Mouse (Mus musculus) heart, embryonic 16.5 days (tissue): ENCODE measurements around the gene Calca. TPM values are rescaled to one million over a fixed set of nuclear protein-coding genes. Genes with fewer than 3 reads are reported as not detected.
"Not testable (repeated sequence)": the region's sequence is repeated elsewhere in the genome, so short reads cannot be mapped to it uniquely, and the experiment has no call there.

Source experiments
- ATAC-seq: fragments of 200-750 bp; cut with Nextera tagmentation; replicated peaks from 2 replicates; pipeline ENCODE4 v1.8.0; 2017; ENCODE audit warnings: moderate number of reproducible peaks; ENCODE audit not compliant: insufficient read depth, low FRiP score; ENCODE audit errors: extremely low read depth
- H3K27ac ChIP-seq: fragments of 300-500 bp; sonication (generic); 2 replicates; pipeline ENCODE4 v1.5.1; 2014; ENCODE audit warnings: mild to moderate bottlenecking, low read length, control low read depth, moderate library complexity
- H3K27me3 ChIP-seq: fragments of 300-500 bp; sonication (generic); 2 replicates; pipeline ENCODE4 v1.6.1; 2014; ENCODE audit warnings: low read length, mixed read lengths; ENCODE audit not compliant: control insufficient read depth, insufficient read depth
- H3K36me3 ChIP-seq: fragments of 300-500 bp; sonication (generic); 2 replicates; pipeline ENCODE4 v1.6.1; 2014; ENCODE audit not compliant: control insufficient read depth, insufficient read depth
- H3K4me1 ChIP-seq: fragments of 300-500 bp; sonication (generic); 2 replicates; pipeline ENCODE4 v1.6.1; 2014; ENCODE audit warnings: low read length, mixed read lengths; ENCODE audit not compliant: control insufficient read depth, insufficient read depth
- H3K4me2 ChIP-seq: fragments of 300-500 bp; sonication (generic); 2 replicates; pipeline ENCODE4 v1.6.1; 2014; ENCODE audit warnings: low read depth, mild to moderate bottlenecking, control low read depth, low read length
- H3K4me3 ChIP-seq: fragments of 300-500 bp; sonication (generic); 2 replicates; pipeline ENCODE4 v1.5.1; 2014; ENCODE audit warnings: mild to moderate bottlenecking, control low read depth, low read length
- H3K9ac ChIP-seq: fragments of 300-500 bp; sonication (generic); 2 replicates; pipeline ENCODE4 v1.6.1; 2014; ENCODE audit warnings: low read length, control low read depth
- H3K9me3 ChIP-seq: fragments of 300-500 bp; sonication (generic); replicated peaks from 2 replicates; pipeline ENCODE4 v1.6.1; 2016; ENCODE audit warnings: low read length; ENCODE audit not compliant: control insufficient read depth
- WGBS: fragments of 180-500 bp; shearing (Covaris S2); extraction: QIAGEN DNeasy Blood & Tissue Kit; methylation state at CpG from one replicate; pipeline ENCODE4 v1.1.7; 2014; 5-methylcytosine and 5-hydroxymethylcytosine counted together
- polyA plus RNA-seq: library from polyadenylated mRNA; unstranded; fragments of >200 nt; fragmentation: Nextera tagmentation; extraction: Ambion mirVana; gene quantifications from 2 replicates; pipeline ENCODE4 v1.2.1, GENCODE M21; 2015

Gene Calca
- polyA plus RNA-seq, 1 experiment from 2014 or later, result 6.5 TPM

DNA sequence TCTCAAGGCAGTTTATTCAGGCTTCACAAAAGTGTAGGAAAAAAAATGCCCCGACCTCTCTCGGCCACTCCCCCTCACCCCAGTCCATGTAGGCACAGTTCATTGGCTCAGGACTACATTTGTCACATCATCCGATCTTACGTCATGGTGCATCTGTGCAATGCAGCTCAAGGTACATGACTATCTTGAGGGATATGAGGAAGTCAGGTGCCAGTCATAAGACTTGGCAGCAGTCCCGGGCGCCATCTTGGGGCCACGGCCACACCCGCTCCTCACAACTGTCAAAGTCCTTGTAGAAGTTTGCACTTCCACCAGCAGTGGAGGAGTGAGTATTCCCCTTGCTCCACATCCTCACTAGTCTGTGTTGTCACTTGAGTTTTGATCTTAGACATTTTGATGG, 41.8 kb downstream of the Calca start:
- not testable (repeated sequence) for ATAC-seq, H3K4me1 ChIP-seq, H3K9me3 ChIP-seq, H3K27me3 ChIP-seq, H3K36me3 ChIP-seq, H3K9ac ChIP-seq, H3K4me2 ChIP-seq, H3K27ac ChIP-seq, H3K4me3 ChIP-seq
- 90% methylated on average over 8 of the region's 8 CpGs for WGBS

DNA sequence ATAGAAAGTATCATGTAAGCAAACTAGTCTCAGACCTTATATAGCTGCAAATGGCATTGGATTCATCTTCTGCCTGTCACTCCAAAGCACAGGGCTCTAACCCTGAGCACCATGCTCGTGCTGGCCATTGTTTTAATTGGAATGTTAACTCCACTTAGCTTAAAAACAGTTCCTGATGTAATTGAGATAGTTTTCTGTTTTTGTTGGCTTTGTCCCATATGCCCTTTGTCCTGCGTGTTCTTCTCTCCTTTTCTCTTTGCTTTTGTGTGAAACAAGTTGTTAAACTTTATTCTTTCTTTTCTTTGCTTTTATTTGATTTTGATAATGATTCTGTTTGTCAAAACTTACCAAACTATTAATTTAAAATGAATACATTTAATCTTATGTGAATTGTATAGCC, 53.7 kb downstream of the Calca start:
- no peaks in the 10 kb centered on the region for H3K9me3 ChIP-seq
- H3K9ac ChIP-seq, result no peak overlapping the region
- 48% methylated on average over 2 of the region's 2 CpGs for WGBS
- no peaks in the 10 kb centered on the region for H3K36me3 ChIP-seq
- no peak overlapping the region for H3K4me3 ChIP-seq
- no peak overlapping the region for H3K4me2 ChIP-seq
- ATAC-seq, result no peak
- no peak overlapping the region for H3K27ac ChIP-seq
- no peaks in the 10 kb centered on the region for H3K27me3 ChIP-seq
- no peaks in the 10 kb centered on the region for H3K4me1 ChIP-seq

Other genes starting within 250 kb of the Calca start
- 2.9 and 3.9 TPM in 2 replicates for gene Pde3b, start 221.1 kb downstream of the Calca start, polyA plus RNA-seq
- gene Cyp2r1, start 73.4 kb downstream of the Calca start, polyA plus RNA-seq, result 1.4 and 1.5 TPM in 2 replicates
- 0.99 and 1.7 TPM in 2 replicates for gene Calcb, start 82.3 kb upstream of the Calca start, polyA plus RNA-seq
- 6.1 and 6.7 TPM in 2 replicates for gene Insc, start 107.3 kb upstream of the Calca start, polyA plus RNA-seq